Mouse (Mus musculus) MEL (cell line): ENCODE results near the gene Tnik. TPM values are rescaled to one million over a fixed set of nuclear protein-coding genes. Genes with fewer than 3 reads are reported as not detected.

Experiments used
- DNase-seq: peaks from one replicate; pipeline ENCODE4 v3.0.0; 2011; ENCODE audit warnings: low read depth, low spot score
- H3K27ac ChIP-seq: 2 replicates; pipeline ENCODE4 v1.5.1; 2012; ENCODE audit warnings: low read depth, mild to moderate bottlenecking, control low read depth, low read length, moderate library complexity; ENCODE audit not compliant: control insufficient read depth
- H3K27me3 ChIP-seq, 2 experiments: fragments of 150-350 bp in 1 of 2; sonication (generic) in 1 of 2; 2 replicates each; pipeline ENCODE4 v1.6.1; 2012; ENCODE audit warnings: low read length in 2 of 2, mild to moderate bottlenecking in 2 of 2, improper control_type of control experiment in 1 of 2, moderate library complexity in 1 of 2; ENCODE audit not compliant: insufficient read depth in 2 of 2, control insufficient read depth in 1 of 2
- H3K36me3 ChIP-seq, 2 experiments: 2 replicates each; pipeline ENCODE4 v1.6.1; 2012 to 2014; ENCODE audit warnings: low read length in 2 of 2, improper control_type of control experiment in 1 of 2, inconsistent platforms in 1 of 2, mild to moderate bottlenecking in 1 of 2; ENCODE audit not compliant: insufficient read depth in 2 of 2, control insufficient read depth in 1 of 2
- H3K4me1 ChIP-seq, 2 experiments: fragments of 150-350 bp in 1 of 2; sonication (generic) in 1 of 2; 2 replicates each; pipeline ENCODE4 v1.6.1; 2012; ENCODE audit warnings: low read length in 2 of 2, improper control_type of control experiment in 1 of 2, mild to moderate bottlenecking in 1 of 2; ENCODE audit not compliant: insufficient read depth in 2 of 2, control insufficient read depth in 1 of 2
- H3K4me3 ChIP-seq, 2 experiments: fragments of 150-350 bp in 1 of 2; sonication (generic) in 1 of 2; 2 replicates each; pipeline ENCODE4 v1.5.1; 2012; ENCODE audit warnings: low read depth in 2 of 2, low read length in 2 of 2, mild to moderate bottlenecking in 2 of 2, moderate library complexity in 2 of 2, control low read depth in 1 of 2, improper control_type of control experiment in 1 of 2; ENCODE audit not compliant: control insufficient read depth in 1 of 2, insufficient read depth in 1 of 2
- H3K79me2 ChIP-seq: 2 replicates; pipeline ENCODE4 v1.6.1; 2012; ENCODE audit warnings: mild to moderate bottlenecking, low read length, moderate library complexity; ENCODE audit not compliant: control insufficient read depth, poor library complexity, insufficient read depth
- H3K9ac ChIP-seq: 2 replicates; pipeline ENCODE4 v1.6.1; 2012; ENCODE audit warnings: low read depth, mild to moderate bottlenecking, control low read depth, low read length, moderate library complexity; ENCODE audit not compliant: control insufficient read depth, poor library complexity, severe bottlenecking
- H3K9me3 ChIP-seq: fragments of 150-350 bp; sonication (generic); replicated peaks from 2 replicates; pipeline ENCODE4 v1.6.1; 2012; ENCODE audit warnings: mild to moderate bottlenecking, low read length, improper control_type of control experiment, moderate library complexity; ENCODE audit not compliant: insufficient read depth
- CHD2 ChIP-seq: IDR thresholded peaks from 2 replicates; pipeline ENCODE4 v1.6.1; 2011; ENCODE audit warnings: low read length, improper control_type of control experiment
- E2F4 ChIP-seq: IDR thresholded peaks from 2 replicates; pipeline ENCODE4 v1.6.1; 2011; ENCODE audit warnings: low read depth, low read length, improper control_type of control experiment, borderline replicate concordance
- ETS1 ChIP-seq: IDR thresholded peaks from 2 replicates; pipeline ENCODE4 v1.6.1; 2012; ENCODE audit warnings: low read depth, mild to moderate bottlenecking, inconsistent platforms, low read length, improper control_type of control experiment, moderate library complexity
- GABPA ChIP-seq: IDR thresholded peaks from 2 replicates; pipeline ENCODE4 v1.6.1; 2012; ENCODE audit warnings: low read depth, mild to moderate bottlenecking, inconsistent platforms, low read length, improper control_type of control experiment, moderate library complexity
- GATA1 ChIP-seq: IDR thresholded peaks from 2 replicates; pipeline ENCODE4 v1.6.1; 2011; ENCODE audit warnings: low read depth, low read length, improper control_type of control experiment
- JUND ChIP-seq: IDR thresholded peaks from 2 replicates; pipeline ENCODE4 v1.6.1; 2011; ENCODE audit warnings: low read depth, mild to moderate bottlenecking, improper control_type of control experiment, low read length
- KAT2A ChIP-seq: conservative IDR thresholded peaks from 2 replicates; pipeline ENCODE4 v1.6.1; 2012; ENCODE audit warnings: low read depth, low read length, improper control_type of control experiment, inconsistent platforms
- MAFK ChIP-seq: IDR thresholded peaks from 2 replicates; pipeline ENCODE4 v1.6.1; 2011; ENCODE audit warnings: low read depth, mild to moderate bottlenecking, low read length, improper control_type of control experiment, borderline replicate concordance
- MAX ChIP-seq: IDR thresholded peaks from 2 replicates; pipeline ENCODE4 v1.6.1; 2011; ENCODE audit warnings: low read length, improper control_type of control experiment
- MEF2A ChIP-seq: IDR thresholded peaks from 2 replicates; pipeline ENCODE4 v1.6.1; 2014; ENCODE audit warnings: low read depth, mild to moderate bottlenecking, inconsistent platforms, low read length, improper control_type of control experiment; ENCODE audit not compliant: poor library complexity, insufficient replicate concordance, severe bottlenecking; ENCODE audit errors: extremely low read depth
- MYB ChIP-seq: IDR thresholded peaks from 2 replicates; pipeline ENCODE4 v1.6.1; 2011; ENCODE audit warnings: mild to moderate bottlenecking, low read depth, low read length, improper control_type of control experiment
- MYC ChIP-seq: IDR thresholded peaks from 2 replicates; pipeline ENCODE4 v1.6.1; 2011; ENCODE audit warnings: low read depth, mild to moderate bottlenecking, low read length, improper control_type of control experiment, moderate library complexity
- NELFE ChIP-seq: IDR thresholded peaks from 2 replicates; pipeline ENCODE4 v1.6.1; 2011; ENCODE audit warnings: low read depth, low read length, improper control_type of control experiment
- NRF1 ChIP-seq: IDR thresholded peaks from 2 replicates; pipeline ENCODE4 v1.6.1; 2014; ENCODE audit warnings: low read depth, mild to moderate bottlenecking, inconsistent platforms, low read length, improper control_type of control experiment, moderate library complexity; ENCODE audit not compliant: poor library complexity, insufficient read depth, severe bottlenecking
- POLR2A ChIP-seq, 2 experiments: IDR thresholded peaks; 2 replicates each; pipeline ENCODE4 v1.6.1; 2011 to 2012; ENCODE audit warnings: low read length in 2 of 2, mild to moderate bottlenecking in 2 of 2, control low read depth in 1 of 2, improper control_type of control experiment in 1 of 2, low read depth in 1 of 2, moderate library complexity in 1 of 2; ENCODE audit not compliant: control insufficient read depth in 1 of 2, insufficient read depth in 1 of 2, poor library complexity in 1 of 2
- POLR2AphosphoS2 ChIP-seq: IDR thresholded peaks from 2 replicates; pipeline ENCODE4 v1.6.1; 2011; ENCODE audit warnings: low read length, improper control_type of control experiment
- POLR2AphosphoS5 ChIP-seq: IDR thresholded peaks from 2 replicates; pipeline ENCODE4 v1.6.1; 2012; ENCODE audit warnings: low read depth, borderline replicate concordance, mild to moderate bottlenecking, inconsistent platforms, low read length, moderate library complexity, mixed read lengths
- RAD21 ChIP-seq: IDR thresholded peaks from 2 replicates; pipeline ENCODE4 v1.6.1; 2011; ENCODE audit warnings: mild to moderate bottlenecking, low read depth, low read length, improper control_type of control experiment
- RCOR1 ChIP-seq: IDR thresholded peaks from 2 replicates; pipeline ENCODE4 v1.6.1; 2012; ENCODE audit warnings: low read depth, mild to moderate bottlenecking, inconsistent platforms, low read length, improper control_type of control experiment
- SIN3A ChIP-seq: IDR thresholded peaks from 2 replicates; pipeline ENCODE4 v1.6.1; 2012; ENCODE audit warnings: low read length, improper control_type of control experiment, inconsistent platforms
- TAL1 ChIP-seq: IDR thresholded peaks from 2 replicates; pipeline ENCODE4 v1.6.1; 2012; ENCODE audit warnings: mild to moderate bottlenecking, inconsistent platforms, low read length, moderate library complexity, mixed read lengths
- TBP ChIP-seq: IDR thresholded peaks from 2 replicates; pipeline ENCODE4 v1.8.0; 2011; ENCODE audit warnings: low read depth, low read length, improper control_type of control experiment
- ZNF384 ChIP-seq: IDR thresholded peaks from 2 replicates; pipeline ENCODE4 v1.6.1; 2012; ENCODE audit warnings: low read depth, mild to moderate bottlenecking, inconsistent platforms, low read length, improper control_type of control experiment
- polyA plus RNA-seq, 2 experiments: library from polyadenylated mRNA; stranded (reverse) in 1 of 2; unstranded in 1 of 2; fragments of >175 nt in 1 of 2; fragments of >200 nt in 1 of 2; gene quantifications; 2 replicates each; pipeline versions ENCODE4 v1.2.1 to v1.2.4; 2012; ENCODE audit warnings: low replicate concordance in 2 of 2, low read depth in 1 of 2; ENCODE audit not compliant: insufficient read length in 2 of 2, insufficient read depth in 1 of 2, missing spikeins in 1 of 2
- total RNA-seq: library from RNA; depleted of rRNA; stranded (reverse); fragments of 300-350 nt; gene quantifications from 2 replicates; pipeline ENCODE4 v1.2.3, GENCODE M21; 2012

Gene Tnik
- total and polyA plus RNA-seq, 3 experiments: 9.9 to 78.4 (median 13.6) TPM

DNA sequence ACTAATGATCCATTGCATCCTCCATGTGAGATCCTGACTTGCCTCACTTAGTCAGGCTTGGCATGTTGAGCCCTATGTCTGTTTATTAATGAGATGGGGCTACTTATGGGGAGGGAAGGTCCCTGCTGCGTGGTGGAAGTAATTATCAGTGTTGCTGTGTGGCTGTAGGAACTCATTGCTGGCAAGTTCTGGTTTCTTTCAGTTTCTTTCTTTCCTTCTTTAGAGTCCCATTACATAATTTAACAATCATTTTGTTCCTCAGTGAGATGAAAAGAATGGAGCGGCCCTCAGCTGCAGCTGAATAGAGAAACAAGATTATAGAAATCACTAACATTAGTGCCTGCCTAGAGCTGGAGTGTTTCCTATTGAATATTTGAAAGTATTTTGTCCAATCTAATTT lies 263.7 kb downstream of the Tnik start:
- TF ChIP-seq MYB (no peak), MYC (no peak), TBP (no peak), CHD2 (no peak), SIN3A (no peak), GABPA (no peak), KAT2A (no peak), MAX (no peak), TAL1 (no peak), NELFE (no peak), RCOR1 (no peak), RAD21 (no peak), JUND (no peak)
- Histone ChIP-seq H3K36me3 (no peaks in the 10 kb centered on the region), H3K9ac (no peak overlapping the region), H3K27me3 (no peaks in the 10 kb centered on the region), H3K4me1 (no peaks in the 10 kb centered on the region), H3K79me2 (no peaks in the 10 kb centered on the region), H3K27ac (no peak overlapping the region), H3K9me3 (no peaks in the 10 kb centered on the region), H3K4me3 (no peak overlapping the region)
- DNase-seq: no peak

DNA sequence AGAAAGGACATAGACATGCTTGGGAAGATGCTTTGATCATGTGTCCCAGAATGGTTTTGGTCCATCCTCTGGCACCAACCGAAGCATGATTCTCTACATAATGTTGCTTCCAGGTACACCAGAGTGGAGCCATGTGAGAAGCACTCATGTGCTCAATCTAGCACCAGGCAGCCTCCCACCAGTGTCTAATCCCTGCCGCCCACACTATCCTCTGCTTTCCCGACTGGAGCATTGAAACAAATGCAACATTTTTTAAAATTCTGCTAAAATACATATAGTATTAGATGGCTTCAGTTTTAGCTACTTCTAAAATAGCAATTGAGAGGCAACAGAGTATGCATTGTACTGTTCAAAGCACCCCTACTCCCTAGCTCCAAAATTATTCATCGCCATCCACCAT lies 264.2 kb downstream of the Tnik start:
- no peak for TF ChIP-seq GATA1
- TF ChIP-seq ETS1: no peak
- TF ChIP-seq POLR2A (IDR thresholded peaks at IDR 0.05; ENCODE audit: control insufficient read depth in 1 of 2, insufficient read depth in 1 of 2, low read depth in 1 of 2, low read length in 2 of 2, poor library complexity in 1 of 2): no peak
- no peak for TF ChIP-seq CHD2
- no peak for TF ChIP-seq SIN3A
- TF ChIP-seq MAFK: no peak
- no peak for TF ChIP-seq MYC
- no peak for TF ChIP-seq NELFE
- TF ChIP-seq NRF1: no peak
- no peak for TF ChIP-seq E2F4
- TF ChIP-seq POLR2AphosphoS2: no peak
- no peak for TF ChIP-seq MEF2A
- TF ChIP-seq POLR2AphosphoS5: no peak
- TF ChIP-seq ZNF384: no peak
- no peaks in the 10 kb centered on the region for H3K79me2 ChIP-seq
- DNase-seq: no peak
- H3K36me3 ChIP-seq: no peaks in the 10 kb centered on the region
- H3K4me3 ChIP-seq: no peak overlapping the region
- no peak overlapping the region for H3K27ac ChIP-seq
- no peaks in the 10 kb centered on the region for H3K9me3 ChIP-seq
- H3K4me1 ChIP-seq: no peaks in the 10 kb centered on the region
- H3K9ac ChIP-seq: no peak overlapping the region
- no peaks in the 10 kb centered on the region for H3K27me3 ChIP-seq
